Mouse (Mus musculus) cerebellum, adult 9-10 months (tissue): ENCODE data around the gene Olfr657.
A peak's percentile ranks its signal among the peaks of the same experiment; 100 is the strongest.

Experiments
- DNase-seq: peaks from one replicate; pipeline ENCODE4 v3.0.0; 2022

Olfr657 gene

GRCm38 (mm10) chr7:104624494-104624893 is at the start of gene Olfr657:
Gene Olfr657 (plus strand): TSS chr7:104624794.
- DNase-seq, result no peak

DNA sequence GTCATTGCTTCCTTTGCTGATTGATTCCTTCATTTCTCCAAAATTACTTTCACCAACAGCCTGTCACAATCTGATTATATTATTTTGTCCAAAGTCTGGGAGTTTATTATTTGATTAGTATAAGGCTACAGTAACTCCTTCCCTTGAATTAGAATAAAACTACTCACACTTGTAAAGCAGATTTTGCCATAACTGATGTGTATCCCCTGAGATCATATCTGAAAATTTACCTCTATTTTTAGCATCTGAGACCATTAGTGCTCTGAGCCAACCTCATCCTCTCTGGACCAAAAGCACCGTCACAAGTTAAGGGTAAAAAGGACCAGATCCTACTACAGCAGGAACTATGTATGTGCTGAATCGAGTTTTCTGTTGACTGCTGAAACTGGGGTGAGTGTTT is 47.6 kb upstream of the Olfr657 start, which contains the start of gene Olfr653:
Gene Olfr653, plus strand, starts transcription at position 301 of the 400 bp plus-strand sequence.
- no peak for DNase-seq

GRCm38 (mm10) chr7:104580846-104581245 is 43.7 kb upstream of the Olfr657 start:
- no peak for DNase-seq

DNA sequence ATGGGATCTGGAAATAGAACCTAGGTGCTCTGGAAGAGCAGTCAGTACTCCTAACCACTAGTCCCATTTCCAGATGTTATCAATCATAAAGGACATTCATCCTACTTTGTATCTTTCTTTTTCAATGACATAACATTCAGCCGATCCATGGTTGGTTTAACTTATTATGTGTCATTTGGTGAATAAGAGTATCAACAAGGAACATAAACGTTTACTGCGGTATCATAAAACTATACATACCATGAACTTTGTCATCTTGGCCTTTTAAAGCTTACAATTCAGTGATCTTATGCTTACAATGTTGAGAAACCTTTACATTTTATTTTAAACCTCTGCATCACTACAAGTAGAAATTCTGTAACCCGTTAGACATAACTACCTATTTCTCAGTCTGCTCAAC is 43.2 kb upstream of the Olfr657 start:
- no peak for DNase-seq

- no peak for DNase-seq
These were observed 37.9 kb upstream of the Olfr657 start, which contains the start of gene Olfr654 for GRCm38 (mm10) chr7:104586725-104587124. Gene Olfr654 (plus strand): TSS chr7:104587025.

- no peak for DNase-seq
These were observed 36.3 kb upstream of the Olfr657 start for GRCm38 (mm10) chr7:104588274-104588673.

DNA sequence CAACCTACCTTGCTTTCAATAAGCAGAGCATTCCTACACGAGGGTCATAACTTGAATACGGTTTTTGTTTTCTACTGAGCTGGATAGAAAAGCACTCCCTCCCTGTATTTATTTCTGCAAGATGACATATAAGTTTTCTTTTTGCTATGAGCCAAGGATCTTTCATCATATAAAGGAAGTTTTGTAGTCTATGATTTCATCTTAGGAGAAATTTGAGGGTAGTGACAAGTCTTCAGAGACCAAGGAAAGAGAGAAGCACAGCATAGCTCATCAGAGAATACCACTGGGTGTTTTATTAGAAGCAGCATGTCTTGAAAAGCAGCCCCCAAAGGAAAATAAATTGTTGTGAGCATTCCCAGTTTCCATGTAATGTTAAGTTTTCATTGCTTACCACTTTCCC is 22.9 kb upstream of the Olfr657 start, which contains the start of gene Olfr655:
Gene Olfr655, minus strand, starts transcription at position 101 of the 400 bp plus-strand sequence.
- DNase-seq, result no peak

DNA sequence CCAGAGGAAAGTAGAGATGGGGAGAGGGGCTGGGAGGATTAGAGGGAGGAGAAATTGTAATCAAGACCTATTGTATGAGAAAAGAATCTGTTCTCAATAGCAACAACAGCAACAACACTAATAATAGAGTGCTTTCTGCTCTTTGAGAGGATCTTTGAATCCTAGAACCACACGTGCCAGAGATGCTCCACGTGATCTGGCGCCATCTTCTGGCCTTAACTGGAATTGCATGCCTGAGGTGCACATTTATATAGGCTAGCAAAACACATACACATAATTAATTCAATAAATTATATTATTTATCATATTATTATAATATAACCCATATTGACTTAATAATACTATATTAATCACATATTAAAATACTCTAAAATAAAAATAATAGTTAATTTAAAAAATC is 21.4 kb upstream of the Olfr657 start:
- no peak for DNase-seq

- no peak for DNase-seq
These were observed 19.9 kb upstream of the Olfr657 start for GRCm38 (mm10) chr7:104604727-104605126.

DNA sequence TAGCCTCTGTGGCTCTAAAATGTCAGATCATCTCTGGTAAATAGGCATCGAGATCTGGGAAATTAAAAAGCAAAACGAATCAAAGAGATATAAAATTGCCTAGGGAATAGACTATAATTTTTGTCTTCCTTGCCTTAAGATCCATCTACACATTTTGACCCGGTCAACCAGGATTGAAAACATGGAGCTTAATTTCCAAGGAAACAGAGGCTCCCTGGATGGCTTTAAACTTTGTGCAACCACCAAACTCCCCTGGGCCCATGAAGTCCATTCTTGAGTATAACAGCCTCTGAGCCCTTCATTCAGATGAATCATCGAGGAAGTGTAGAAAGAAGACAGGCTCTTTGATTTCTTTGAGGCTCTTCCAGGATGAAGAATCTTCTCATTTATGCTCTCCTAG is 10.9 kb upstream of the Olfr657 start, which contains the start of gene Olfr656:
Gene Olfr656, plus strand, starts transcription at position 301 of the 400 bp plus-strand sequence.
- no peak for DNase-seq

DNA sequence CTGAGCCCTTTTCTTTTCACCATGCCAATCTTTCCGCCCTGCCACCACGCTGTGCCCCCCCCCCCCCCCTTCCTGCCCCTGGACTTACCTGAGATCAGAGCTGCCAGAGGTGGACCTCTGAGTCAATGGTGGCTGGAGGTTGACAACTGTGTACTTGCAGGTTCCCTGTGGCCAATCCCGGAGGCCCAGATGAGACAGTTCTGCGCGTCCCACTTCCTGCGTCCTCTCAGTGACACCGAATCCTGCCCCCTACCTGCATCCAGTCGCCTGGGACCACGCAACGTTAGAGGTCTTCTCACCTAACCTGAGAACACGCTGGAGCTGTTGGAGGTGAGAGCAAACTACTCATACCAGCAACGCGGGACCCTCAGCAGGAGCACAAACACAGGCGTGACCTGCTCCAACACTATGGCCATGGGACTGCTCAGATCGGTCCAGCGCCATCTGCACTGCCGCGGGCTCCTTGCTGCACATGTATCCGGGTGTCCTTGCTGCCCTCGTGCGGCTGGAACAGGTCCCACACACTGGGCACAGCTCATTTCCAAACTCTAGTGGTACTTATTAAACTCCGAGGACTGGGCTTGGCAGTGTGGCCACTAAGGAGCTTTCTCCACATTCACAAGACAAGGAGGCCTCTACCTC is 22.4 kb downstream of the Olfr657 start, which contains the start of gene Olfr658:
Gene Olfr658, minus strand, starts transcription at position 465 of the 642 bp plus-strand sequence.
- DNase-seq, result peak; percentile 2

GRCm38 (mm10) chr7:104666453-104666852 is 41.9 kb downstream of the Olfr657 start, which contains the start of gene Olfr659:
Gene Olfr659 (plus strand): TSS chr7:104666753.
- no peak for DNase-seq

DNA sequence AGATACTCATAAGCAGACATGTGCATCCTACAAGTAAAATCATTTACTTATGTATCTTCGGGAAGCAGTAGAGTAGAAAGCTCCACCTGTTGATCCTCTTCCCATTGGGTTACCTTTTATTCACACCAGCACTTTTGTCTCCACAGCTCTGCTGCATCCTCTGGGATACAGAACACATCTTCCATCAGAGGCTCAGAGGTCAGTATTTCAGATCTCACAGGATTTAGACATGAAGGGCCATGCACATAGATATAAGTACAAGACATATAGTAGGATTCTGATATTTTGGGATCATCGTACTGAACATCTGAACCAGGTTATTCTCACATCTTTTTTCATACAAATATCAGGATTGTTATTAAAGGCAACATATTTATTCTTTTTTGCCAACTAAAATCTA is 61.6 kb downstream of the Olfr657 start, which contains the start of gene Olfr661:
Gene Olfr661, plus strand, starts transcription at position 301 of the 400 bp plus-strand sequence.
- DNase-seq, result no peak
